Mouse (Mus musculus): ENCODE measurements around the gene Nphp4. TPM values are rescaled to one million over a fixed set of nuclear protein-coding genes. Genes with fewer than 3 reads are reported as not detected.

Nphp4 gene
- total and polyA plus RNA-seq, 2 experiments from 2014 or later = 0.46 to 5.0 TPM

DNA sequence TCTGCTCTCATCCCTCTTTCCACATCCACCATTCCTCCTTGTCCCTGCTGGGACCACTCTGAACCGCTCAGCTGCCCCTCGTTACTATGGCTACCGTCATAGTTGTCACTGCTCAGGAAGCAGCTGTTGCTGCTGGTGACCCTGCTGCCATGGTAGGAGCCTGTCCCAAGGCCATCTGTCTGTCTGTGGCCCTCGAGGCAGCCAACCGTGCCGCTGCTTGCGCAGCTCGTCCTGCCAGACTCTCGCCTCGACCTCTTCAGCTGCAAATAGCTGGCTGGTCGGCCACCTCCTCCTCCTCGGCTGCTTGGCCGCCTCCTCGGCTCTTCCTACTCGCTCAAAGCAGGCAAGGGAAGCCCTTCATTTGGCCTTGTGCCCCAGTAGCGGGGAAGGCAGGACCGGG is 81.7 kb downstream of the Nphp4 start:
- Histone ChIP-seq H3K36me3 (replicated peaks; ENCODE audit: control insufficient read depth, insufficient read depth, low read length) (no peaks in the 10 kb centered on the region), H3K9ac (replicated peaks; ENCODE audit: low read depth, low read length) (no peak overlapping the region), H3K4me1 (ENCODE audit: control insufficient read depth, insufficient read depth) (no peaks in the 10 kb centered on the region), H3K27ac (ENCODE audit: low read depth) (no peak overlapping the region), H3K4me3 (ENCODE audit: low read depth, low read length) (no peak overlapping the region), H3K4me2 (ENCODE audit: low read depth, low read length) (no peak overlapping the region), H3K27me3 (ENCODE audit: control insufficient read depth, insufficient read depth, low read length) (no peaks in the 10 kb centered on the region), H3K9me3 (replicated peaks; ENCODE audit: control insufficient read depth, low read length) (no peaks in the 10 kb centered on the region)
- DNase-seq (ENCODE audit: low spot score) (no peak), ATAC-seq (ENCODE audit: insufficient read depth, low read depth) (no peak)
- TF ChIP-seq CTCF (IDR thresholded peaks at IDR 0.05; ENCODE audit: low read depth) (no peak), EP300 (IDR thresholded peaks at IDR 0.05; ENCODE audit: low read depth) (no peak)
- WGBS = 24% methylated on average over 17 of the region's 17 CpGs

DNA sequence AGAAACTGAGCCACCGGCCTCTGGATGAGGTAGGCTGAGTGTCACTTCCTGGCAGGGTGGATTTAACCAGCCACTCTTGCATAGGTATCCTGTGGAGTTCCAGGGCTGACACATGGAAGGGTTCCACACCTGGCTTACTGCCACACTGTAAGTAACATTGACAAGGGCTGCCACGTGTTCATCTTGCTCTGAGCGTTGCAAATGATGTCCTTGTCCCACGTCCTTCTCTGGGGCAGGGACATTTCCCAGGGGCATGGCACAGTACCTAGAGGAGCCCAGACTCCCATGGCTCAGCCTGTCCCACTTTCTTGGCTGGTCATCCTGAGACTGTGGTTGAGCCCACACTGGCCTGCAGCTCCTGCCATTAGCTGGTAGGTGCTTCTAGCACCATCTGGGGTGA is 91.5 kb downstream of the Nphp4 start:
- ATAC-seq (ENCODE audit: insufficient read depth, low read depth) = no peak
- Histone ChIP-seq H3K4me1 (ENCODE audit: control insufficient read depth, insufficient read depth) (no peaks in the 10 kb centered on the region), H3K36me3 (replicated peaks; ENCODE audit: control insufficient read depth, insufficient read depth, low read length) (no peaks in the 10 kb centered on the region), H3K9me3 (replicated peaks; ENCODE audit: control insufficient read depth, low read length) (no peaks in the 10 kb centered on the region), H3K4me3 (ENCODE audit: low read depth, low read length) (no peak overlapping the region), H3K4me2 (ENCODE audit: low read depth, low read length) (no peak overlapping the region), H3K27me3 (ENCODE audit: control insufficient read depth, insufficient read depth, low read length) (0 out of 2 replicates have a peak, but pooled peaks cover 6% of the 10 kb centered on the region), H3K27ac (ENCODE audit: low read depth) (no peak overlapping the region), H3K9ac (replicated peaks; ENCODE audit: low read depth, low read length) (no peak overlapping the region)
- no peak for TF ChIP-seq EP300 (IDR thresholded peaks at IDR 0.05; ENCODE audit: low read depth)
- TF ChIP-seq CTCF (IDR thresholded peaks at IDR 0.05; ENCODE audit: low read depth) = no peak
- WGBS = 41% methylated on average over 4 of the region's 4 CpGs
- no peak for DNase-seq (ENCODE audit: low spot score)

DNA sequence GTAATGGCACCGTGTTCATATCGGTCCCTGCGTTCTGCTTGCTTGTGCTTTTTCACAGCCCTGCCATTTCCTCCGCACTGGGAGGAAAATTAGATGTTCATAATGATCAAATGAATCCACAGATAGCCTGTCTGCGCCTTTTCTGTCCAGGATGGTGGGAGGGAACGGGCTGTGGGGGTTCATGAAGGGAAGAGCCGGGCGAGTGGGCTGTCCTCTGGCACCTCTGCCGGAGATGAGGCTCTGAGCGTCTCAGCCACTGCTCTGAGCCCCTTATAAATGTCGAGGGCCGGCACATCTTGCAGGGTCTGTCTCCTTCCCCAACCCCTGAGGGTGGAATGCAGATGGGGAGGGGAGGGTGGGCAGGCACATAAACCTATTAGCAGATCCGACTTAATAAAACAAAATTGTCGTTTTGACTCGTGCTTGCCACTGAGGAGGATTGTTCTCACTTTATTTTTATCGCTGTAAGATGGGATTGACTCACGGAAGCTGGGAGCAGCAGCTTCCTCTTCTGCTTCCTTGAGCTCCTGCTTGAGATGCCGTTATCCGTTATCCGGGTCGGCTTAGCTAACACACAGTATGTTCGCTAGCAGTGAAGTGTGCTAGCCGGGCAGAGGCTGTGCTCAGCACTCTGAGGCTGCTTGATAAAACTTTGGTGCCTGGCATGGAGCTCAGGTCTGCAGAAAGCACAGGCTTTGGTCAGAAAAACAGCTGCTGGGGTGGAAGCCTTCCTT is 92.3 kb downstream of the Nphp4 start:
- H3K4me2 ChIP-seq (ENCODE audit: low read depth, low read length) = no peak overlapping the region
- no peaks in the 10 kb centered on the region for H3K4me1 ChIP-seq (ENCODE audit: control insufficient read depth, insufficient read depth)
- 34% methylated on average over 23 of the region's 23 CpGs for WGBS
- no peaks in the 10 kb centered on the region for H3K36me3 ChIP-seq (replicated peaks; ENCODE audit: control insufficient read depth, insufficient read depth, low read length)
- H3K9me3 ChIP-seq (replicated peaks; ENCODE audit: control insufficient read depth, low read length) = no peaks in the 10 kb centered on the region
- H3K27ac ChIP-seq (ENCODE audit: low read depth) = no peak overlapping the region
- ATAC-seq (ENCODE audit: insufficient read depth, low read depth) (no peak), DNase-seq (ENCODE audit: low spot score) (no peak)
- H3K27me3 ChIP-seq (ENCODE audit: control insufficient read depth, insufficient read depth, low read length) = 0 out of 2 replicates have a peak, but pooled peaks cover 6% of the 10 kb centered on the region
- TF ChIP-seq CTCF (IDR thresholded peaks at IDR 0.05; ENCODE audit: low read depth) (no peak), EP300 (IDR thresholded peaks at IDR 0.05; ENCODE audit: low read depth) (no peak)
- no peak overlapping the region for H3K4me3 ChIP-seq (ENCODE audit: low read depth, low read length)
- no peak overlapping the region for H3K9ac ChIP-seq (replicated peaks; ENCODE audit: low read depth, low read length)

DNA sequence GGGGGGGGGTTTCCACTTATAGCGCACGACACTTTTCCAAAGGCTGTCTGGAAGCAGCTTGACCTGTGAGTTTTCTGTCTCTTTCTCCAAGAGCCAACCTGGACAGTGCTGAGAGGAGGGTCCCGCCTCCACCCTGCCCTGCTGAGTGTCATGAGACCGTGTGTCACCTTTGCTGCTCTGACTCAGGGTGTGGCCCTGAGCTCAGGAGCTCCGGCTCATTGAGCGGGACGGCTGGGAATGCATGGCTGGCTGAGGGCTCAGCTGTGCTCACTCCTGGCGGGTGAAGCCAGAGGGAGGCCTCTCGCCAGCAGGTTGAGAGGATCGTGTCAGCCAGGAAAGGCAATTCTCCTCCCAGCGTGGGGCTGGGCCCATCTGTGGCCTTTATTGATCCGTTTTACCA is 97.8 kb downstream of the Nphp4 start:
- H3K4me2 ChIP-seq (ENCODE audit: low read depth, low read length) = no peak overlapping the region
- no peaks in the 10 kb centered on the region for H3K36me3 ChIP-seq (replicated peaks; ENCODE audit: control insufficient read depth, insufficient read depth, low read length)
- 43% methylated on average over 12 of the region's 12 CpGs for WGBS
- H3K27ac ChIP-seq (ENCODE audit: low read depth) = no peak overlapping the region
- DNase-seq (ENCODE audit: low spot score) = no peak
- TF ChIP-seq CTCF (IDR thresholded peaks at IDR 0.05; ENCODE audit: low read depth) = no peak
- H3K9me3 ChIP-seq (replicated peaks; ENCODE audit: control insufficient read depth, low read length) = 0 out of 2 replicates have a peak, but pooled peaks cover 3% of the 10 kb centered on the region
- H3K4me3 ChIP-seq (ENCODE audit: low read depth, low read length) = no peak overlapping the region
- no peak overlapping the region for H3K9ac ChIP-seq (replicated peaks; ENCODE audit: low read depth, low read length)
- H3K27me3 ChIP-seq (ENCODE audit: control insufficient read depth, insufficient read depth, low read length) = 0 out of 2 replicates have a peak, but pooled peaks cover 6% of the 10 kb centered on the region
- no peaks in the 10 kb centered on the region for H3K4me1 ChIP-seq (ENCODE audit: control insufficient read depth, insufficient read depth)
- no peak for ATAC-seq (ENCODE audit: insufficient read depth, low read depth)

DNA sequence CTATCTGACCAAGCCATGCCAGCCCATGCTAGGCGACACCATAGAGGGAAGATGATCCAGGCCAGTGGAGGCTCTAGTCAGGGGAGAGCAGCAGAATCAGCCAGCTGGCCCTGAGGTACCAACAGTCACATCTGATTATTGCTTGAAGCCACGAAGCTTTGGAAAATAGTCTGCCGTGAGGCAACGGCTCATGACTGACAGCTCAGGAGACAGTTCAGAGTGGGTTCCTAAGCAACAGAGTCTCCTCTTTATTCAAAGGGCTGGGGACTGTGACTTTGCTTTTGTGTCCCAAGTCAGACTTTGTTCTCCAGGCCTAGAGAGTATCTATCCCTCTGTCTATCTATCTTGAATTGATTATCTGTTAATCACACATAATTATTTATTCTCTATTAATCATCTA is 100.3 kb downstream of the Nphp4 start:
- no peaks in the 10 kb centered on the region for H3K4me1 ChIP-seq (ENCODE audit: control insufficient read depth, insufficient read depth)
- no peaks in the 10 kb centered on the region for H3K36me3 ChIP-seq (replicated peaks; ENCODE audit: control insufficient read depth, insufficient read depth, low read length)
- H3K27me3 ChIP-seq (ENCODE audit: control insufficient read depth, insufficient read depth, low read length) = 0 out of 2 replicates have a peak, but pooled peaks cover 1% of the 10 kb centered on the region
- WGBS = 75% methylated on average over 4 of the region's 4 CpGs
- ATAC-seq (ENCODE audit: insufficient read depth, low read depth) (no peak), DNase-seq (ENCODE audit: low spot score) (no peak)
- 0 out of 2 replicates have a peak, but pooled peaks cover 3% of the 10 kb centered on the region for H3K9me3 ChIP-seq (replicated peaks; ENCODE audit: control insufficient read depth, low read length)
- no peak overlapping the region for H3K27ac ChIP-seq (ENCODE audit: low read depth)
- TF ChIP-seq EP300 (IDR thresholded peaks at IDR 0.05; ENCODE audit: low read depth) = no peak
- TF ChIP-seq CTCF (IDR thresholded peaks at IDR 0.05; ENCODE audit: low read depth) = no peak
- H3K4me3 ChIP-seq (ENCODE audit: low read depth, low read length) = no peak overlapping the region
- H3K9ac ChIP-seq (replicated peaks; ENCODE audit: low read depth, low read length) = no peak overlapping the region
- H3K4me2 ChIP-seq (ENCODE audit: low read depth, low read length) = no peak overlapping the region

DNA sequence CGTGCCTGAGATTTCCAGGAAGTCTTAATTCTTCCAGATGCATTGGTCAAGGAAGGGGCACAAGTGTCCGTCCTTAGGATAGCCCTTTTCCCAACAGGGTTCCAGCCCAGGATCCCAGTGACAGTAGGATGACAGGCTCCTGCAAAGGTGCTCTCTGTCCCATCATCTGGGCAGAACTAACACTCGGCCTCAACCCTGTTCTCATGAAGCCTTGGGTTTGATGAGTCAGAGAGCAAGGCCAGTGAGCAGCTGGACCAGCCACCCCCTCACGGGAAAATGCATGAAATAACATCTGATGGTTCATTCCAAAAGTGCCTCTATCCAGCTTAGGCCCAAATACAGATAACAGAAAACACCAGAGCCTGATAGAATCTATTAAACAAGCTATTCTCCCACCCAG is 103.5 kb downstream of the Nphp4 start:
- Histone ChIP-seq H3K36me3 (replicated peaks; ENCODE audit: control insufficient read depth, insufficient read depth, low read length) (no peaks in the 10 kb centered on the region), H3K27me3 (ENCODE audit: control insufficient read depth, insufficient read depth, low read length) (no peaks in the 10 kb centered on the region), H3K4me1 (ENCODE audit: control insufficient read depth, insufficient read depth) (no peaks in the 10 kb centered on the region), H3K9me3 (replicated peaks; ENCODE audit: control insufficient read depth, low read length) (0 out of 2 replicates have a peak, but pooled peaks cover 3% of the 10 kb centered on the region), H3K4me2 (ENCODE audit: low read depth, low read length) (no peak overlapping the region), H3K27ac (ENCODE audit: low read depth) (no peak overlapping the region), H3K4me3 (ENCODE audit: low read depth, low read length) (no peak overlapping the region), H3K9ac (replicated peaks; ENCODE audit: low read depth, low read length) (no peak overlapping the region)
- ATAC-seq (ENCODE audit: insufficient read depth, low read depth) = no peak
- no peak for DNase-seq (ENCODE audit: low spot score)
- 63% methylated on average over 4 of the region's 4 CpGs for WGBS
- no peak for TF ChIP-seq EP300 (IDR thresholded peaks at IDR 0.05; ENCODE audit: low read depth)
- no peak for TF ChIP-seq CTCF (IDR thresholded peaks at IDR 0.05; ENCODE audit: low read depth)

Data from heart, postnatal 0 days (tissue).